Mouse (Mus musculus): ENCODE results near the gene Kcna5. TPM values are rescaled to one million over a fixed set of nuclear protein-coding genes. Genes with fewer than 3 reads are reported as not detected.

Gene Kcna5
- polyA plus RNA-seq, 1 experiment, result 1.4 TPM

GRCm38 (mm10) chr6:126483264-126483867 lies 51.8 kb downstream of the Kcna5 start:
- no peak for DNase-seq
- Histone ChIP-seq H3K4me3 (replicated peaks; ENCODE audit: extremely low read depth, low read depth, low read length) (no peak overlapping the region), H3K4me1 (ENCODE audit: control insufficient read depth, insufficient read depth, low read length) (no peaks in the 10 kb centered on the region)
- TF ChIP-seq POLR2A (IDR thresholded peaks at IDR 0.05; ENCODE audit: borderline replicate concordance, extremely low read depth, low read depth, low read length) (no peak), CTCF (IDR thresholded peaks at IDR 0.05; ENCODE audit: insufficient read depth, low read length) (no peak)
- 59% methylated on average over 11 of the region's 11 CpGs for WGBS

Other genes starting within 250 kb of the Kcna5 start
- 0.40 and 1.3 TPM in 2 replicates for gene Kcna1, start 111.0 kb upstream of the Kcna5 start, polyA plus RNA-seq (2012; rRNA removed)
- gene Kcna6, start 205.3 kb upstream of the Kcna5 start, polyA plus RNA-seq (2012; rRNA removed), result 0.31 and 0.93 TPM in 2 replicates

All from lung, adult 2 months (tissue).